Mouse (Mus musculus): Measurements from ENCODE around the gene Ppp4c. TPM values are rescaled to one million over a fixed set of nuclear protein-coding genes. Genes with fewer than 3 reads are reported as not detected.

Ppp4c gene
- 214 and 256 TPM in 2 replicates for polyA plus RNA-seq (2014; fragmentation: Nextera tagmentation; extraction: Ambion mirVana)

DNA sequence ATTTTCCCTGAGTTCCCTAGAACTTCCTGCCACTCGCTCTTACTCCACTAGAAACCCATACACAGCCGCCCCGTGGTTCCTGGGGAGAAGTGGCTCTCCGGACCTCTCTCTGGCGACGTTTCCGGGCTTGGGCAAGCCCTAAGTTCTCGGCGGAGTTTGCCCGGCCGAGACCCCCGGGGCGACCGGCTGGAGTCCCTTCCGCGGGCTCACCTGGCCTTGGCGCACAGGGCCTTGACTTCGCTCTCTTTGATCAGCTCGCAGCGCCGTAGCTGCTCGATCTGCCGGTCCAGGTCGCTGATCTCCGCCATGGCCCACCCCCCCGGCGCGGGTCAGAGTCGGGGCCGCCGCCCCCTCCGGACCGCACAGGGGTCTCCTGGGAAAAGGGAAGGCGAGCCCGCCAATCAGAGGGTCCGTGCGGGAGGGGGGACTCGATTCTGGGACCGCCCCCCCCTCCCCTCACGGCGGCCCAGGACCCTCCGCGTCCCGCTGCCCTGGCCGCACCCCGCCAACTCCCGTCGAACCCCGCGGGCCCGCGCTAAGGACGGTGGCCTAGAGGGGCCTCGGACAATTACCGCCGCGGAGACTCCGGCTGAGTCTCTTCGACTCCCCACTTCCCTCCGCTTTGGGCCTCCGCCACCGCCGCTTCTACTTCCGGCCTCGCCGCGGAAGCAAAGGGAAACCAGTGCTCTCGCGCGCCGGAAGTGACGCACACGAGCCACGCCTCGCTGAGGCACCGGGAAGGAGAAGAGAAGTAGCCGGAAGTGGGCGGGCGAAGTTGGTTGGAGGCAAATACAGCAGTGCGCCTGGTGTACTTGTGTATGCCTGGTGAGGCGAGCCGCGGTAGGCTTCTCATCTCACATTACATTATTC is at the start of gene Ppp4c:
Ppp4c (minus strand) TSS at position 646 of the 870 bp plus-strand sequence.
- no peaks in the 10 kb centered on the region for H3K27me3 ChIP-seq (replicated peaks; ENCODE audit: control insufficient read depth, insufficient read depth, low read length)
- H3K4me2 ChIP-seq (ENCODE audit: low read depth, low read length) = peak within 1 kb of the TSS; percentile 72
- no peaks in the 10 kb centered on the region for H3K9me3 ChIP-seq (ENCODE audit: control insufficient read depth, low read length)
- peak; percentile 95 for ATAC-seq (ENCODE audit: low read depth)
- under 1% methylated on average over 55 of the region's 83 CpGs for WGBS
- H3K4me1 ChIP-seq (ENCODE audit: control insufficient read depth, insufficient read depth, low read length) = 0 out of 2 replicates have a peak, but pooled peaks cover 7% of the 10 kb centered on the region
- H3K9ac ChIP-seq (ENCODE audit: low read depth, low read length) = peak within 1 kb of the TSS; percentile 92
- H3K27ac ChIP-seq (replicated peaks; ENCODE audit: low read depth, low read length) = peak within 1 kb of the TSS; percentile 96
- peaks cover 62% of the 10 kb centered on the region for H3K36me3 ChIP-seq (ENCODE audit: control insufficient read depth, insufficient read depth, low read length)
- H3K4me3 ChIP-seq (ENCODE audit: low read depth, low read length) = peak within 1 kb of the TSS; percentile 74
- peak; percentile 99 for DNase-seq (ENCODE audit: low spot score)

DNA sequence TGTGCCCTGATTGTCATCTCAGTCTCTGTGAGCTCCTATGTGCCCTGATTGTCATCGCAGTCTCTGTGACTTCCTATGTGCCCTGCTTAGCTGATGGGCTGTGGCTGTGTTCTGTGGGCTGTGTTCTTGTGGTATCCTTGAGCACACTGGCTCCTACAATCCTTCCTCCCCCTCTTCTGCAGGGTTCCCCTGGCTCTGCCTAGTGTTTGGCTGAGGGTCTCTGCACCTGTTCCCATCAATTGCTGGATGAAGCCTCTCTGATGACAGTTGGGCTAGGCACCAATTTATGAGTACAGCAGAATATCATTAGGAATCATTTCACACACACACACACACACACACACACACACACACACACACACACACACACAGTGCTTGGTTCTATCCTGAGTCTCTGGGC is 41.0 kb upstream of the Ppp4c start:
- WGBS = 100% methylated on average over 1 of the region's 1 CpGs

DNA sequence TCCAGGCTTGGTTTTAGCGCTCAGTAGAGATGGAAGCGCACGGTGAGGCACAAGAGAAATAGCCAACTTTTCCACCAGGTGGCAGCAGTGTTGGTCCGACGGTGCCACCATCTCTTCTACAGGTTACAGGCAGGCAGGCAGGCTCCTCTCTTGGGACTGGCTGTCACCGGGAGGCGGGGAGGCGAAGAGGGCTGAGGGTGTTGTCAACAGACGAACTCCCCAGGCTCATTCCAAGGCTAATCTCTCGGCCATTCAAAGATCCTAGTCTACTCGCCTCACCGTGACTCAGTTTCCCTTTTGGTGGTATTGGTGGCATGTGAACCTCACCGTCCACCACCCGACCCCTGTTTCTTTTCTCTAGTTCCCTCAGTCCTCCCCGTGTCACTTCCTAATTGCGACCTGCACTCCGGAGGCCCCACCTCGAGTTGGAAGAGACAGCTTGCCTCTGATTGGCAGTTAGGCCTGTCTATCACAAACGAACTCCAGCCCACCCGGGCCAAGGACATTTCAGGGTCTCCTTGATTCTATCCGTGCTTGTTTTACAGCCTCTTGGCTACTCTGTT is 39.8 kb upstream of the Ppp4c start:
- no peaks in the 10 kb centered on the region for H3K36me3 ChIP-seq (ENCODE audit: control insufficient read depth, insufficient read depth, low read length)
- peak; percentile 84 for DNase-seq (ENCODE audit: low spot score)
- peak overlapping the region; percentile 29 for H3K4me3 ChIP-seq (ENCODE audit: low read depth, low read length)
- H3K27me3 ChIP-seq (replicated peaks; ENCODE audit: control insufficient read depth, insufficient read depth, low read length) = no peaks in the 10 kb centered on the region
- ATAC-seq (ENCODE audit: low read depth) = peak; percentile 93
- H3K4me2 ChIP-seq (ENCODE audit: low read depth, low read length) = peak overlapping the region; percentile 53
- H3K9me3 ChIP-seq (ENCODE audit: control insufficient read depth, low read length) = no peaks in the 10 kb centered on the region
- no peaks in the 10 kb centered on the region for H3K4me1 ChIP-seq (ENCODE audit: control insufficient read depth, insufficient read depth, low read length)
- no peak overlapping the region for H3K27ac ChIP-seq (replicated peaks; ENCODE audit: low read depth, low read length)
- 1% methylated on average over 21 of the region's 21 CpGs for WGBS
- no peak overlapping the region for H3K9ac ChIP-seq (ENCODE audit: low read depth, low read length)

More for the DNA sequence above, 41.0 kb upstream of the Ppp4c start:
- ATAC-seq (ENCODE audit: low read depth) (no peak), DNase-seq (ENCODE audit: low spot score) (no peak)
- no peak overlapping the region for H3K4me2 ChIP-seq (ENCODE audit: low read depth, low read length)
- no peaks in the 10 kb centered on the region for H3K27me3 ChIP-seq (replicated peaks; ENCODE audit: control insufficient read depth, insufficient read depth, low read length)
- no peak overlapping the region for H3K27ac ChIP-seq (replicated peaks; ENCODE audit: low read depth, low read length)
- H3K4me1 ChIP-seq (ENCODE audit: control insufficient read depth, insufficient read depth, low read length) = no peaks in the 10 kb centered on the region
- H3K4me3 ChIP-seq (ENCODE audit: low read depth, low read length) = no peak overlapping the region
- no peak overlapping the region for H3K9ac ChIP-seq (ENCODE audit: low read depth, low read length)
- H3K9me3 ChIP-seq (ENCODE audit: control insufficient read depth, low read length) = no peaks in the 10 kb centered on the region
- H3K36me3 ChIP-seq (ENCODE audit: control insufficient read depth, insufficient read depth, low read length) = no peaks in the 10 kb centered on the region

DNA sequence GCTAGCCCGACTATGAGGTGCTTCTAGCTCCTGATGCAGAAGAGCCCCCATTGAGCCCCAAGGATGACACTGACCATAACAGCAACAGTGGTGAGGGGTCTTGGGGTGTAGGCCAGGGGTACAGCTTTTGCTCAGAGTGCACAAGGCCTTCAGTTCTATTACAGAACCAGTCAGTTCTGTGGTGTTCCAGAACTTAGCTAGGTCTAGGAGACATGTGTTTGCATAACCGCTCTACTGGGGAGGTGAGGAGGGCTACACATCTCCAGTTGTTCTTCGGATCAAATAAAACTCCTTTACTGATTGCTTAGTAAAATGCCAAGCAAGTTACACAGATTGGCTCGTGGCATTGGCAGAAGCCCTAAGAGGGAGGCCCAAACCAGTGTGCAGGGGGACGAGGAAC is 39.2 kb upstream of the Ppp4c start, which contains the start of gene 4930451I11Rik:
4930451I11Rik (minus strand) TSS at position 101 of the 400 bp plus-strand sequence.
- no peaks in the 10 kb centered on the region for H3K27me3 ChIP-seq (replicated peaks; ENCODE audit: control insufficient read depth, insufficient read depth, low read length)
- H3K27ac ChIP-seq (replicated peaks; ENCODE audit: low read depth, low read length) = no peak within 1 kb of the TSS
- no peaks in the 10 kb centered on the region for H3K4me1 ChIP-seq (ENCODE audit: control insufficient read depth, insufficient read depth, low read length)
- 56% methylated on average over 5 of the region's 5 CpGs for WGBS
- peak within 1 kb of the TSS; percentile 29 for H3K4me3 ChIP-seq (ENCODE audit: low read depth, low read length)
- H3K36me3 ChIP-seq (ENCODE audit: control insufficient read depth, insufficient read depth, low read length) = no peaks in the 10 kb centered on the region
- peak within 1 kb of the TSS; percentile 53 for H3K4me2 ChIP-seq (ENCODE audit: low read depth, low read length)
- no peak within 1 kb of the TSS for H3K9ac ChIP-seq (ENCODE audit: low read depth, low read length)
- ATAC-seq (ENCODE audit: low read depth) = no peak
- H3K9me3 ChIP-seq (ENCODE audit: control insufficient read depth, low read length) = no peaks in the 10 kb centered on the region
- DNase-seq (ENCODE audit: low spot score) = no peak

DNA sequence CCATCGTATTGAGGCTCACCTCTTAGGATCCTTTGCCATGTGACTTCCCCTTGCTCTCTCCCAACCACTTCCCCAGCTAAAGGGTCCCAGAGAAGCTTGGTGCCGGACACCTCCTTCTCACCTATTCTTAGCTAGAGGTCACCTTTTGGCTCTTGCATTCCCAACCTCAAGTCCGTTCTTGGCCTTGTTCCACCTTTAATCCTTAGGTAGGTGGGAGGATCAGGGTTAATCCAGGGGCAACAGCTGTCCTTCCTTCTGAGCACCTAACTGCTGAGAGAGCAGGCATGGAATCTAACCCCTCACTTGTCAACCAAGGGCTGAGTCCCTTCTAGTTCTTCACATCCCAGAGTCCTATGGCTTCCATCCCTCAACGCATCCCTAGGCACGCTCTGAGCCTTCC is 33.7 kb upstream of the Ppp4c start:
- H3K4me1 ChIP-seq (ENCODE audit: control insufficient read depth, insufficient read depth, low read length) = no peaks in the 10 kb centered on the region

DNA sequence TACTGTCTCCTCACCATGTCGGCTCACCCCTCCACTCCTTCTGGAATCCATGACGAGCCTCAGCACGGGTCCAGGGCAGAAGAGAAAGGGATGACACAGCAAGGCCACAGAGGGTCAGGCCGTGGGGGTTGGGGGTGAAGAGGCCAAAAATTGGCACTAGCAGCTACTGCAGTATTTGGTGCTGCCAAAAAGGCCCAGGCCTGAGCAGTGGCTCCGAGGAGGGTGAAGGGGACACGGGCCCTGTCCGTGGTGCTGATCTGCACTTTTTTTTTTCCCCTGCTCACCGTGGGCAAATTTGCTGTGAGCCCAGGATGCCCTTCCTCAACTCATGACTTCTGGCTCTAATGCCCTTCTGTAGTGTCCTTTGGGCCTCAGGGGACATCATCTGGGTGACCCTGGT is 33.1 kb upstream of the Ppp4c start:
- no peaks in the 10 kb centered on the region for H3K4me1 ChIP-seq (ENCODE audit: control insufficient read depth, insufficient read depth, low read length)
- no peak overlapping the region for H3K27ac ChIP-seq (replicated peaks; ENCODE audit: low read depth, low read length)
- H3K9me3 ChIP-seq (ENCODE audit: control insufficient read depth, low read length) = no peaks in the 10 kb centered on the region
- ATAC-seq (ENCODE audit: low read depth) = no peak
- H3K4me2 ChIP-seq (ENCODE audit: low read depth, low read length) = no peak overlapping the region
- no peak overlapping the region for H3K9ac ChIP-seq (ENCODE audit: low read depth, low read length)
- no peaks in the 10 kb centered on the region for H3K36me3 ChIP-seq (ENCODE audit: control insufficient read depth, insufficient read depth, low read length)
- no peak for DNase-seq (ENCODE audit: low spot score)
- 17% methylated on average over 8 of the region's 8 CpGs for WGBS
- peaks cover 26% of the 10 kb centered on the region for H3K27me3 ChIP-seq (replicated peaks; ENCODE audit: control insufficient read depth, insufficient read depth, low read length)
- no peak overlapping the region for H3K4me3 ChIP-seq (ENCODE audit: low read depth, low read length)

More for the DNA sequence above, 33.7 kb upstream of the Ppp4c start:
- Histone ChIP-seq H3K9me3 (ENCODE audit: control insufficient read depth, low read length) (no peaks in the 10 kb centered on the region), H3K36me3 (ENCODE audit: control insufficient read depth, insufficient read depth, low read length) (no peaks in the 10 kb centered on the region), H3K27ac (replicated peaks; ENCODE audit: low read depth, low read length) (no peak overlapping the region), H3K4me2 (ENCODE audit: low read depth, low read length) (no peak overlapping the region), H3K9ac (ENCODE audit: low read depth, low read length) (no peak overlapping the region), H3K4me3 (ENCODE audit: low read depth, low read length) (no peak overlapping the region), H3K27me3 (replicated peaks; ENCODE audit: control insufficient read depth, insufficient read depth, low read length) (peaks cover 26% of the 10 kb centered on the region)
- no peak for ATAC-seq (ENCODE audit: low read depth)
- 73% methylated on average over 5 of the region's 5 CpGs for WGBS
- DNase-seq (ENCODE audit: low spot score) = no peak

DNA sequence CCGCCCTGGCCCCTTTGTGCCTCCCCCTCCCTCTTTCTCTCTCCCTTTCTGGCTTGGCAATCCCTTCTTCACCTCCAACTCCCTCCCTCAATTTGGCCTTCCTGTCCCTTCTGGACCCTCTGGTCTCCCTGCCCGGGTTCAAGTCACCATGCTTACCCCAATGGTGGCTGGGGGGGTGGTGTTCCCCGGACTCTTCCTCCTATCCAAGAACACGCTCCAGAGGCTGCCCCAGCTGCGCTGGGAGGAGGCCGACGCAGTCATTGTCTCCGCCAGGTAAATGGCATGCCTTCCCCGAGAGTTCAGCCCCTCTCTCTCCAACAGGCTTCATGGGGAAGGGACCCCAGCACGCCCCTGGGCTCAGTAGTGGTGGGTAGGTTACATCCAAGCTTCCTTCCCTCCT is 31.6 kb upstream of the Ppp4c start:
- no peaks in the 10 kb centered on the region for H3K36me3 ChIP-seq (ENCODE audit: control insufficient read depth, insufficient read depth, low read length)
- no peak overlapping the region for H3K27ac ChIP-seq (replicated peaks; ENCODE audit: low read depth, low read length)
- no peak for ATAC-seq (ENCODE audit: low read depth)
- peak overlapping the region; percentile 50; the same call in 1 of the 2 replicates for H3K4me2 ChIP-seq (ENCODE audit: low read depth, low read length)
- no peaks in the 10 kb centered on the region for H3K9me3 ChIP-seq (ENCODE audit: control insufficient read depth, low read length)
- no peak overlapping the region for H3K9ac ChIP-seq (ENCODE audit: low read depth, low read length)
- H3K4me1 ChIP-seq (ENCODE audit: control insufficient read depth, insufficient read depth, low read length) = no peaks in the 10 kb centered on the region
- 8% methylated on average over 10 of the region's 10 CpGs for WGBS
- H3K27me3 ChIP-seq (replicated peaks; ENCODE audit: control insufficient read depth, insufficient read depth, low read length) = peaks cover 26% of the 10 kb centered on the region
- no peak overlapping the region for H3K4me3 ChIP-seq (ENCODE audit: low read depth, low read length)
- DNase-seq (ENCODE audit: low spot score) = no peak

DNA sequence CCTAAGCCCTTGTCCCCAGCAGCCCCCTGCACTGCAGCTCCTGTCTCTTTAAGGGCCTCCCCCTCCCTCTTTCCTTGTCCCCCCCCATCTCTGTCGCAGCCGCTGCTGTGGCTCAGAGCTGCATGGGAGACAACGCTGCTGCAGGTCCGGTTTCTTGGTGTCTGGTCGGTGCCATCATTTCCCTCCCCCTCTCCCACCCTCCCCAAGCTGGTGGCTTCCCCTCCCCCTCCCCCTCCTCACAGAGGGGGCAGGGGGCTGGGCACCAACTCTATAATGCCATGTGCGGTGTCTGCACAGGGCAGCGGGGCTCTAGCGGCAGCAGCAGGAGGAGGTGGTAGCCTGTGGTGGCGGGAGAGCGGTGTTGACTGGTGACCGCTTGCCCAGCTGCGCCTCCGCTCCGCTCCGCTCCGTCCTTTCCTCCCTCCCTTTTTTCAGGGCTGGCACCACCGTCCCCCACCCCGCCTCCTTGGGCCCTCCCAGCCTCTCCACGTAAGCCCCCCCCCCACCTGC is 31.0 kb upstream of the Ppp4c start:
- H3K4me3 ChIP-seq (ENCODE audit: low read depth, low read length) = peak overlapping the region; percentile 30
- H3K36me3 ChIP-seq (ENCODE audit: control insufficient read depth, insufficient read depth, low read length) = no peaks in the 10 kb centered on the region
- H3K27ac ChIP-seq (replicated peaks; ENCODE audit: low read depth, low read length) = no peak overlapping the region
- H3K27me3 ChIP-seq (replicated peaks; ENCODE audit: control insufficient read depth, insufficient read depth, low read length) = peaks cover 26% of the 10 kb centered on the region
- DNase-seq (ENCODE audit: low spot score) (no peak), ATAC-seq (ENCODE audit: low read depth) (peak; percentile 35; the same call in 1 of the 2 replicates)
- no peaks in the 10 kb centered on the region for H3K4me1 ChIP-seq (ENCODE audit: control insufficient read depth, insufficient read depth, low read length)
- no peaks in the 10 kb centered on the region for H3K9me3 ChIP-seq (ENCODE audit: control insufficient read depth, low read length)
- peak overlapping the region; percentile 43 for H3K9ac ChIP-seq (ENCODE audit: low read depth, low read length)
- peak overlapping the region; percentile 50 for H3K4me2 ChIP-seq (ENCODE audit: low read depth, low read length)
- WGBS = 0% methylated on average over 12 of the region's 19 CpGs
